Comparison of ENCODE assay signal across 19 mouse cellular contexts in genomic region chr11:46912656-46913237, GRCm38 (mm10).
DNase-seq lines count a peak whose midpoint lies in the region; ATAC-seq and TF ChIP-seq lines count a peak whose summit lies in the region.
"Had no signal": no experiment of that assay in that cellular context is flagged by ENCODE, and none has a peak within 500 bp of the region (broad histone marks: within the 10 kb centered on the region; RNA-seq: fewer than 3 reads in every experiment).

No protein-coding gene starts in this region.

- H3K27ac ChIP-seq in midbrain, embryonic 15.5 days: no peak overlapping the region
- H3K27ac ChIP-seq: embryonic facial prominence, embryonic 10.5 days; heart, embryonic 13.5 days had no signal

- no peaks in the 10 kb centered on the region for H3K27me3 ChIP-seq in midbrain, embryonic 15.5 days (replicated peaks)
- H3K27me3 ChIP-seq: heart, embryonic 13.5 days had no signal

- TF ChIP-seq CTCF in brain, embryonic 14.5 days (IDR thresholded peaks at IDR 0.05; ENCODE audit: borderline replicate concordance, extremely low read depth, insufficient read depth, insufficient read length): no peak

- no peak overlapping the region for H3K9ac ChIP-seq in midbrain, embryonic 15.5 days
- H3K9ac ChIP-seq: heart, embryonic 13.5 days had no signal

- H3K4me3 ChIP-seq in midbrain, embryonic 15.5 days: no peak overlapping the region
- H3K4me3 ChIP-seq: embryonic facial prominence, embryonic 10.5 days; heart, embryonic 13.5 days had no signal

- no peaks in the 10 kb centered on the region for H3K4me1 ChIP-seq in midbrain, embryonic 15.5 days
- H3K4me1 ChIP-seq: embryonic facial prominence, embryonic 10.5 days; heart, embryonic 13.5 days had no signal

- ATAC-seq in frontal cortex, adult (ENCODE audit: low TSS enrichment): peak; percentile 91
- ATAC-seq in midbrain, embryonic 15.5 days (replicated peaks): no peak
- ATAC-seq: activated CD4-positive, CD25-positive, alpha-beta regulatory T cell, adult 4 months; forebrain, embryonic 14.5 days; hindbrain, embryonic 16.5 days; inflammation-experienced regulatory T-cells, adult 6 months had no signal

- TF ChIP-seq POLR2A in brain, embryonic 14.5 days (IDR thresholded peaks at IDR 0.05; ENCODE audit: borderline replicate concordance, extremely low read depth, insufficient read depth, insufficient read length, poor library complexity, severe bottlenecking): no peak

- no peaks in the 10 kb centered on the region for H3K36me3 ChIP-seq in midbrain, embryonic 15.5 days (replicated peaks)
- H3K36me3 ChIP-seq: embryonic facial prominence, embryonic 10.5 days; heart, embryonic 13.5 days had no signal

- H3K4me2 ChIP-seq in midbrain, embryonic 15.5 days: no peak overlapping the region
- H3K4me2 ChIP-seq: heart, embryonic 13.5 days had no signal

- 86% methylated on average over 5 of the region's 5 CpGs for WGBS in midbrain, embryonic 15.5 days

- H3K9me3 ChIP-seq in midbrain, embryonic 15.5 days: no peaks in the 10 kb centered on the region
- H3K9me3 ChIP-seq: embryonic facial prominence, embryonic 10.5 days; heart, embryonic 13.5 days had no signal

- no peak for DNase-seq in frontal cortex, postnatal 25 days (ENCODE audit: low spot score in 2 of 2)
- peak; percentile 3 to 39 for DNase-seq in layer of hippocampus, adult 18-20 months (ENCODE audit: low spot score in 2 of 2)
- DNase-seq in layer of hippocampus, postnatal 10 days (ENCODE audit: low spot score in 2 of 2): no peak
- DNase-seq in brain, embryonic 14.5 days (ENCODE audit: low read depth): peak; percentile 8
- DNase-seq in layer of hippocampus, postnatal 14 days (ENCODE audit: low spot score in 2 of 2): peak; percentile 5 to 50
- no peak for DNase-seq in heart, adult 18-20 months
- DNase-seq: adrenal gland, postnatal 14 days; cerebellum, adult 2 months; cerebellum, postnatal 10 days; gastrocnemius, postnatal 14 days; heart, postnatal 36 days had no signal

Comparison
In these comparisons a context has a peak if more than half of its experiments do, and no peak if none do; other contexts are left out.
1. DNase-seq: peak in layer of hippocampus, adult 18-20 months (2 of 2), brain, embryonic 14.5 days (single experiment) and layer of hippocampus, postnatal 14 days (2 of 2); none in frontal cortex, postnatal 25 days (0 of 2), layer of hippocampus, postnatal 10 days (0 of 2) and heart, adult 18-20 months (0 of 2).